Mouse (Mus musculus): ENCODE data around the gene Kcnn1. TPM values are rescaled to one million over a fixed set of nuclear protein-coding genes. Genes with fewer than 3 reads are reported as not detected.

The Kcnn1 gene
- polyA plus RNA-seq, 1 experiment, result 0.72 TPM

GRCm38 (mm10) chr8:70802786-70803510 lies 60.1 kb downstream of the Kcnn1 start:
- Histone ChIP-seq H3K36me3 (ENCODE audit: control insufficient read depth, insufficient read depth, low read length) (no peaks in the 10 kb centered on the region), H3K4me1 (ENCODE audit: control insufficient read depth, insufficient read depth, low read length) (peaks cover 12% of the 10 kb centered on the region), H3K27ac (ENCODE audit: control insufficient read depth, insufficient read depth, low read depth, low read length) (no peak overlapping the region), H3K27me3 (ENCODE audit: control insufficient read depth, insufficient read depth, low read length) (no peaks in the 10 kb centered on the region; the same call in 1 of the 2 replicates), H3K4me3 (ENCODE audit: control insufficient read depth, low read depth, low read length) (no peak overlapping the region)
- TF ChIP-seq POLR2A (IDR thresholded peaks at IDR 0.05; ENCODE audit: control insufficient read depth, low read depth, low read length), result no peak

GRCm38 (mm10) chr8:70801830-70802229 lies 61.2 kb downstream of the Kcnn1 start:
- no peak for TF ChIP-seq CTCF (IDR thresholded peaks at IDR 0.05; ENCODE audit: control insufficient read depth, insufficient read depth, insufficient replicate concordance, low read depth, low read length)
- no peak for TF ChIP-seq POLR2A (IDR thresholded peaks at IDR 0.05; ENCODE audit: control insufficient read depth, low read depth, low read length)
- no peak overlapping the region for H3K4me3 ChIP-seq (ENCODE audit: control insufficient read depth, low read depth, low read length)
- no peak overlapping the region for H3K27ac ChIP-seq (ENCODE audit: control insufficient read depth, insufficient read depth, low read depth, low read length)
- no peaks in the 10 kb centered on the region for H3K36me3 ChIP-seq (ENCODE audit: control insufficient read depth, insufficient read depth, low read length)
- H3K27me3 ChIP-seq (ENCODE audit: control insufficient read depth, insufficient read depth, low read length), result no peaks in the 10 kb centered on the region; the same call in 1 of the 2 replicates
- H3K4me1 ChIP-seq (ENCODE audit: control insufficient read depth, insufficient read depth, low read length), result peaks cover 21% of the 10 kb centered on the region

- Histone ChIP-seq H3K27me3 (ENCODE audit: control insufficient read depth, insufficient read depth, low read length) (no peaks in the 10 kb centered on the region; the same call in 1 of the 2 replicates), H3K27ac (ENCODE audit: control insufficient read depth, insufficient read depth, low read depth, low read length) (no peak overlapping the region)
- TF ChIP-seq POLR2A (IDR thresholded peaks at IDR 0.05; ENCODE audit: control insufficient read depth, low read depth, low read length) (no peak), CTCF (IDR thresholded peaks at IDR 0.05; ENCODE audit: control insufficient read depth, insufficient read depth, insufficient replicate concordance, low read depth, low read length) (no peak)
Measured at GRCm38 (mm10) chr8:70801156-70801555, 61.9 kb downstream of the Kcnn1 start.

GRCm38 (mm10) chr8:70800648-70801047 lies 62.4 kb downstream of the Kcnn1 start:
- H3K4me3 ChIP-seq (ENCODE audit: control insufficient read depth, low read depth, low read length), result no peak overlapping the region
- H3K27me3 ChIP-seq (ENCODE audit: control insufficient read depth, insufficient read depth, low read length), result no peaks in the 10 kb centered on the region; the same call in 1 of the 2 replicates
- no peak overlapping the region for H3K27ac ChIP-seq (ENCODE audit: control insufficient read depth, insufficient read depth, low read depth, low read length)
- H3K36me3 ChIP-seq (ENCODE audit: control insufficient read depth, insufficient read depth, low read length), result no peaks in the 10 kb centered on the region
- TF ChIP-seq CTCF (IDR thresholded peaks at IDR 0.05; ENCODE audit: control insufficient read depth, insufficient read depth, insufficient replicate concordance, low read depth, low read length) (no peak), POLR2A (IDR thresholded peaks at IDR 0.05; ENCODE audit: control insufficient read depth, low read depth, low read length) (no peak)
- H3K4me1 ChIP-seq (ENCODE audit: control insufficient read depth, insufficient read depth, low read length), result peaks cover 28% of the 10 kb centered on the region

More at GRCm38 (mm10) chr8:70801156-70801555, 61.9 kb downstream of the Kcnn1 start:
- Histone ChIP-seq H3K36me3 (ENCODE audit: control insufficient read depth, insufficient read depth, low read length) (no peaks in the 10 kb centered on the region), H3K4me1 (ENCODE audit: control insufficient read depth, insufficient read depth, low read length) (peaks cover 27% of the 10 kb centered on the region), H3K4me3 (ENCODE audit: control insufficient read depth, low read depth, low read length) (no peak overlapping the region)

GRCm38 (mm10) chr8:70798281-70798680 lies 64.8 kb downstream of the Kcnn1 start:
- peaks cover 21% of the 10 kb centered on the region for H3K4me1 ChIP-seq (ENCODE audit: control insufficient read depth, insufficient read depth, low read length)
- TF ChIP-seq CTCF (IDR thresholded peaks at IDR 0.05; ENCODE audit: control insufficient read depth, insufficient read depth, insufficient replicate concordance, low read depth, low read length), result no peak
- no peak overlapping the region for H3K4me3 ChIP-seq (ENCODE audit: control insufficient read depth, low read depth, low read length)
- no peak overlapping the region for H3K27ac ChIP-seq (ENCODE audit: control insufficient read depth, insufficient read depth, low read depth, low read length)
- H3K36me3 ChIP-seq (ENCODE audit: control insufficient read depth, insufficient read depth, low read length), result no peaks in the 10 kb centered on the region
- H3K27me3 ChIP-seq (ENCODE audit: control insufficient read depth, insufficient read depth, low read length), result no peaks in the 10 kb centered on the region

GRCm38 (mm10) chr8:70797081-70798070 lies 65.7 kb downstream of the Kcnn1 start:
- Histone ChIP-seq H3K27me3 (ENCODE audit: control insufficient read depth, insufficient read depth, low read length) (no peaks in the 10 kb centered on the region), H3K36me3 (ENCODE audit: control insufficient read depth, insufficient read depth, low read length) (no peaks in the 10 kb centered on the region), H3K27ac (ENCODE audit: control insufficient read depth, insufficient read depth, low read depth, low read length) (no peak overlapping the region), H3K4me3 (ENCODE audit: control insufficient read depth, low read depth, low read length) (peak overlapping the region; percentile 71), H3K4me1 (ENCODE audit: control insufficient read depth, insufficient read depth, low read length) (peaks cover 29% of the 10 kb centered on the region)
- TF ChIP-seq CTCF (IDR thresholded peaks at IDR 0.05; ENCODE audit: control insufficient read depth, insufficient read depth, insufficient replicate concordance, low read depth, low read length), result no peak
- no peak for TF ChIP-seq POLR2A (IDR thresholded peaks at IDR 0.05; ENCODE audit: control insufficient read depth, low read depth, low read length)

GRCm38 (mm10) chr8:70796403-70797080 lies 66.5 kb downstream of the Kcnn1 start:
- no peak overlapping the region for H3K27ac ChIP-seq (ENCODE audit: control insufficient read depth, insufficient read depth, low read depth, low read length)
- TF ChIP-seq CTCF (IDR thresholded peaks at IDR 0.05; ENCODE audit: control insufficient read depth, insufficient read depth, insufficient replicate concordance, low read depth, low read length) (no peak), POLR2A (IDR thresholded peaks at IDR 0.05; ENCODE audit: control insufficient read depth, low read depth, low read length) (no peak)
- H3K36me3 ChIP-seq (ENCODE audit: control insufficient read depth, insufficient read depth, low read length), result no peaks in the 10 kb centered on the region
- peak overlapping the region; percentile 71 for H3K4me3 ChIP-seq (ENCODE audit: control insufficient read depth, low read depth, low read length)
- no peaks in the 10 kb centered on the region for H3K27me3 ChIP-seq (ENCODE audit: control insufficient read depth, insufficient read depth, low read length)
- peaks cover 34% of the 10 kb centered on the region for H3K4me1 ChIP-seq (ENCODE audit: control insufficient read depth, insufficient read depth, low read length)
